Mouse (Mus musculus) adrenal gland, postnatal 36 days (tissue): ENCODE results near the gene Ccdc83. TPM values are rescaled to one million over a fixed set of nuclear protein-coding genes. Genes with fewer than 3 reads are reported as not detected.
"Not testable (repeated sequence)": the region's sequence is repeated elsewhere in the genome, so short reads cannot be mapped to it uniquely, and the experiment has no call there.

Experiments
- DNase-seq, 2 experiments: peaks; one replicate each; pipeline ENCODE4 v3.0.0; 2021; ENCODE audit warnings: mixed read lengths in 1 of 2
- total RNA-seq, 2 experiments: library from RNA; stranded (reverse); gene quantifications; 2 replicates each; pipeline ENCODE4 v1.2.3; 2021

Ccdc83 gene
- total RNA-seq, 2 experiments from 2014 or later: not detected

GRCm38 (mm10) chr7:90261902-90262599 is 3.5 kb downstream of the Ccdc83 start:
- DNase-seq: no peak

- no peak for DNase-seq
These were observed 5.7 kb downstream of the Ccdc83 start for GRCm38 (mm10) chr7:90259899-90260298.

DNA sequence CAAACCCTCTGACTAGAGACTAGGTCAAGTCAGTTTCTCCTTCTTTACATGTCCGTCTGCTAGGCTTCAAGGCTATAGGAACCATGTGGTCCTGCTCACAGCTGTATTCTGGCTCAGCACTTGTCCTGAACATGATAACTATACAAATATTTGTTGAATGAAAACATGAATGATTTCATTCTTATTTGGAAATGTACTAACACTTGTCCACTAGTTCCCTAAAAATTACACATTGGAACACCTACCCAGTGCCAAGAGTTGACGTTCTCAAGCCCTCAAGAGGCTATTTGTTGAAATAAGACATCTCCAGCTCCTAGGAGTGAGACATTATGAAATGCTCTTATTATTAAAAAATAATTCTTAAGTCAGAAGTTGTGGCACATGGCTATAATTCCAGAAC is 6.9 kb downstream of the Ccdc83 start:
- DNase-seq: no peak

DNA sequence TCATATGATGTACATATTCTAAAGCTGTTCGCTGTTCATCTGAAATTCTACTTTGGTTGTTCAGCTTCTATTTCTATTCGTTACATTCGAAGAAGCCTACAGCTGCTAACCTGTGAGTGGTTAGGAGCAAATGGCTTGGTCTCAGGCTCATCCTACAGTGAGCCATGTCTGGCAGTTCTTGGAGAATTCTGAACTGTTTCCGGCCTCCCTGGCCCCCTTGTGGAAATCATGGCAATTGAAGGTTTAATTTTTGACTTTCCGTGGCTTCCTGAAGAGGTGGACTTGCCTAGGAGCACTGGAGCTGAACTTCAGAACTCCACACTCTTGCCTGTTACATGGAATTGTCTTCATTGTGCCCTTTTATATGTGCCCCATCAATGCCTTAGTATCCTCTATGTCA is 12.6 kb downstream of the Ccdc83 start:
- DNase-seq: no peak

DNA sequence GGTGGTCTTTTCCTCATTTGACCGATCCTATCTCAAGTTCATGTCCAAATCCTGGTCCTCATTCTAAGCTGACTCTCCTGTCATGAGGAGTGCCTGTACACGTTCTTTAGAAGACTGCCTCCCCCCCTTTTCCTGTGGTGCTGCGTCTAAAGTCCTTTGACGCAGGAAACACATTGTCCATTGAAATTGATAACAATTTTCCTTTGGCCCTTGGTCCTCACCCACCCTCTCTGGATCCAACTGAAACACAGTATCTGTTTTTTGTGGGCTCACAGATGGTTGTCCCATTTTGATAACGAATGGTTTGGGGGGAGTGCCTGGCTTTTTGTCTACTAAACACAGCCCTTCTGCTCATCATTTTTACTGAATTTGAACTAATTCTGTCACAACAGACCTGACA is 21.9 kb downstream of the Ccdc83 start:
- DNase-seq: no peak

GRCm38 (mm10) chr7:90243151-90243550 is 22.4 kb downstream of the Ccdc83 start:
- no peak for DNase-seq

- no peak for DNase-seq
These were observed 29.2 kb downstream of the Ccdc83 start for GRCm38 (mm10) chr7:90236289-90236905.

DNA sequence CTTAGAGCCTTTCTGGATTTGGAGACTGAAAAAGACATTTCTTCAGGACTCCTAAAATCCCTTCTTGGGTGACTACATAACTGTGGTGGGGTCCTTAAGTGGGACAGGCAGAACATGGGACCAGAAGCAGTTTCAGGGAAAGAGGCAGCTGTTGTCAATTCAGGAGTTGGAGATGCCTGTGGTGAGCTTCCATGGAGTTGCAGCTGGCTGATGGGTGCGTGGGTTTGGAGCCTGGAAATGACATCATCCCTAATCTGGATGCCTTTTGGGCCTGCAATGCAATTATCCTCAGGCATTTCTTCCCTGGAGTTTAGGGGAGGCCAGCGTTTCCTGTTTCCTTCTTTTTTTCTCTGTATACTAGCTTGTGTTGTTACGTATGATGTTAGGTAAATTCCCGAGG is 31.7 kb downstream of the Ccdc83 start:
- DNase-seq: no peak

DNA sequence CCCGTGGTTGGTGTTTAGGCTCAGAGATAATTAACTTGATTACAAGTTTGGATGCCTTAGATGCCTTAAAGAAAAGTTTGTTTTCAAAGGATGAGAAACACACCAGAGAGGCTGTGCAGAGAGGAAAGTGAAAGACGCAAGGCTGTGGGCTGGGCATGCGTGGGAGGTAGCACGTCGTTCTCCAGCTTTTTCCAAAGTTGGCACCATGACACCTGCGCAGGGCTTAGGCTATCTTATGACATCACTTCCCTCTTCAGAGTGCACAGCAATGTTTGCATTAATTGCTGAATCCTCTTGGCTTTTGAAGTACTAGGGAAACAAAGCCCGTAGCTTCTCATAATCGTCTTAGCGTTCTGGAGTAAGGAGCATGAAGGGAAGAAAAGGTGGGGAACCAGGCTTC is 34.1 kb downstream of the Ccdc83 start:
- DNase-seq: no peak

DNA sequence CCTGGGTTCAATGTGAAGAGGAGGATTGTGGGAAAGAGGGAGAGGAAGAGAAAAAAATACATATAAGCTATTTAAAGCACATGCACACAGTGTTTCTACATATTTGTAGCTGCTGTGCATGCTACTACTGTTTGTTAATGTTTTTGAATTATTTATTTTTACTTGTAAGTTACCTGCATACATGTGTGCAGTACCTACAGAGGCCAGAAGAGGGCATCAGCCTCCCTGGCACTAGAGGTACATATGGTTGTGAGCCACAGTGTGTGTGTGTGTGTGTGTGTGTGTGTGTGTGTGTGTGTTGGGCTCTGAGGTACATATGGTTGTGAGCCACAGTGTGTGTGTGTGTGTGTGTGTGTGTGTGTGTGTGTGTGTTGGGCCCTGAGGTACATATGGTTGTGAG is 36.7 kb downstream of the Ccdc83 start:
- DNase-seq: not testable (repeated sequence)

GRCm38 (mm10) chr7:90228075-90228474 is 37.5 kb downstream of the Ccdc83 start:
- DNase-seq: no peak

DNA sequence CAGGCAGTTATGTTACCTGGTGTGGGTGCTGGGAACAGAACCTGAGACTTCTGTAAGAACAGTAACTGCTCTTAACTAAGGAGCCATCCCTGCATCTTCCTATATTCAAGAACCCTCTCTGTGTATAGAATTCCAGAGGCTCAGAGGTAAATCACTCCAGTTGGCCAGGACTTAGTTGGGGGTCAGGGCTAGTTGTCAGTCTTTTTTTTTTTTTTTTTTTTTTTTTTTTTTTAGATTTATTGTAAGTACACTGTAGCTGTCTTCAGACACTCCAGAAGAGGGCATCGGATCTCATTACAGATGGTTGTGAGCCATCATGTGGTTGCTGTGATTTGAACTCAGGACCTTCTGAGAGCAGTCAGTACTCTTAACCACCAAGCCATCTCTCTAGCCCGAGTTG is 44.1 kb downstream of the Ccdc83 start:
- no peak for DNase-seq

- DNase-seq: no peak
These were observed 47.5 kb downstream of the Ccdc83 start for GRCm38 (mm10) chr7:90218122-90218521.

DNA sequence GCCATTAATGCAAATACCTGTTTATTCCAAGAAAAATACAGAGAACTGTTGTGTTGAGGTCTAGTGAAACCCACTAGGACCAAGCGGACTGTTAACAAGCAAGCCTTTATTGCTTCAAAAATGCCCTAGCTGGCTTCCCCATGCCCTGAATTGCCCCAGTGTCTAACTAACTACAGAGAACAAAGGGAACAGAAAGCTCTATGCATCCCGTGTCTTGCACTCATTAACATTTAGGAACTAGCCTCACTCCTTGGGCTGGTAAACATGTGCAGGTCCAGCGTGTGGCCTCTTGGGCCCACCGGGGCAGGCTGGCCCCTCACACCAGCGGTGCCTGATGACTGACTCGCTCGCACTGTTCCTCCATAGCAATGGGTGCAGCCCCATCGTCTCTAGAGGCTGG is 49.1 kb downstream of the Ccdc83 start:
- DNase-seq: no peak

DNA sequence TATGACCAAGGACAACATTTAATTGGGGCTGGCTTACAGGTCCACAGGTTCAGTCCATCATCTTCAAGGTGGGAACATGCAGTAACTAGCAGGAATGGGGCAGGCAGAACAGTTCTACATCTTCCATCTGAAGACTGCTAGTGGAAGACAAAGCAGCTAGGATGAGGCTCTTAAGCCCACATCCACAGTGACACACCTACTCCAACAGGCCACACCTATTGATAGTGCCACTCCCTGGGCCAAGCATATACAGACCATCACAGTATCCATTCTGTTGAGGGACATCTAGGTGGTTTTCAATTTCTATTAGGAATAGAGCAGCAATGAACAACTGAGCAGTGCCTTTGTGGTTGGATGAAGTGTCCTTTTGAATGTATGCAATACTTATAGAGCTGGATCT is 54.6 kb downstream of the Ccdc83 start:
- no peak for DNase-seq

GRCm38 (mm10) chr7:90210116-90210515 is 55.5 kb downstream of the Ccdc83 start:
- peak in 1 of 2 experiments; percentile 41 for DNase-seq

DNA sequence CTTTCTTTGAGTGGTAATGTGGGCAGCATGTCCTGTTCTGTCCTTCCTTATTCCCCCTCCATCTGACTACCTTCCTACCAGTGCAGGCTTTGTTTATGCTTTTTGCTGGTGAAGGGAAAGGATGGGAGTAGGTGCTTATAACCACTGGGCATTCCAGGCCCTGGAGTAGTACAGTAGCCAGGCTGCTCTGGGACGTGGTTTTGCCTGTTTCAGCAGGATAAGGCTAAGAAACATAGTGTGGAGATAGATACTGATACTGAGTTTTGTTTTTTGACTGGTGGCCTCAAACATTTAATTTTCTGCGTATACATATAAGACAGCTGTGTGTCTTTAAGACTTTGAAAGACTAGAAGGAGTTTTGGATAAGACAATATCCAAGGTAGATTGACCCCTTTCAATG is 61.7 kb downstream of the Ccdc83 start:
- DNase-seq: no peak

DNA sequence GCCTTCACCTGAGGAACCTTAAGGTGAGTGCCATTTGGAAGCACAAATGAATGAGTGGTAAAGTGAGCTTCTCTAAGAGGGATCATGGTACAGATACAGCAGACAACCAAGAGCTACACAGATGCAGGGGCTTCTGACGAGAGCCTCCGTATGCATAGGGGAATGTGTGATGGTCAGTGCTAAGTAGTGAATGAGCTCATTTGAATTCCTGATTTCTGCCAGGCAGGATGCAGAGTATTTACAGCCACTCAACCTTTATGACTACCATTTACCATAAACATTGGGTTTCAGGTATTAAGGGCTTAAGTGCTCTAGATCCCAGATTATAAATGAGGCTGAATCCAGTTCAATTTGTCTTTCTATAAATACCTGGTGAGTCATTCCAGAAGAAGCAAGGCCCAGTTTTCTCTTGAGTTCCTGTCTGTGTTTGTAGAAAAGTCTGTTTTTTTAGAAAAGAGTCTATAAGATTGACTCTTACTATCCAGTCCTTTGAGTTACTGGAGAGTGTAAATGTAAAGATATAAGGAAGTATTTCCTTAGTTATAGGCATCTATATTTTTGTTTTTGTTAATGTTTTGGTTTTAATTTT is 63.6 kb downstream of the Ccdc83 start:
- DNase-seq: no peak

DNA sequence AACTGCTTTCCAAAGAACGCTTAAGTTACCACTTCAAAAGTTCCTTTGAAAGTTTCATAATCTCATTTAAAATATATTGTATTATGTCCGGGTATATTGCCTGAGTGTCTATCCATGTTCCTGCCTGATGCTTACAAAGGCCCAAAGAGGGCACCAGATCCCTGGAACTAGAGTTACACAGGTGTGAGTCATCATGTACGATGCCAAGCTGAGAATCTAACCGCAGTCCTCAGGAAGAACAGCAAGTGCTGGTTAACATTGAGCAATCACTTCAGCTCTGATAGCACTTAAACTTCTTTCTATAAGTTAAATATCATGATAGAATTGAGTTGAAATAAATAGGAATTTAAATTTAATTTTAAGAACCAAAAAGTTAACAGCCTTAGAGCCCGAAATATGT is 65.3 kb downstream of the Ccdc83 start:
- peak; percentile 21 to 41 for DNase-seq

GRCm38 (mm10) chr7:90180635-90181034 is 84.9 kb downstream of the Ccdc83 start:
- no peak for DNase-seq

DNA sequence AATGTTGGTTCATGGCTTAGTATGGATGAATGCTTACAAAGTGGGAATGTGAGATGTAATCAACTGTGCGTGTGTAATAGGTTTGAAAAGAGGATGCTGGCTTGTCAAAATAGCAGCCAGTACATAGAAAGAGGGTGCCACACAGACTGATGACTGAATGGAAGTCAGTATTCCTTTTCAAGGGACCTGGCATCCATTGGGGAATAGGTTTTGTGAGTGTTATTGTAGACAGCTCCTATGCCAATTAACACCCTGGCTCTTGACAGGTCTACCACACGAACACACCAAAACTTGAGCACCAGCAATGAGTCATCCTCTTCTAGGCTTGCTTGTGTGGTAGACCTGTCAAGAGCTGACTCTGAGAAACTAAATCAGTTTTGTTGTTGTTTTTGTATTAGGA is 90.0 kb downstream of the Ccdc83 start:
- no peak for DNase-seq
